Mouse (Mus musculus) spleen, embryonic (tissue): Measurements from ENCODE around the gene Fam83c.

Source experiments
- CTCF ChIA-PET: fragments of 350-600 bp; sonication (Branson Sonifier 250); formaldehyde crosslinking; loops from one replicate; lab custom pipeline; 2022; lab: Charles Lee

The Fam83c gene

DNA sequence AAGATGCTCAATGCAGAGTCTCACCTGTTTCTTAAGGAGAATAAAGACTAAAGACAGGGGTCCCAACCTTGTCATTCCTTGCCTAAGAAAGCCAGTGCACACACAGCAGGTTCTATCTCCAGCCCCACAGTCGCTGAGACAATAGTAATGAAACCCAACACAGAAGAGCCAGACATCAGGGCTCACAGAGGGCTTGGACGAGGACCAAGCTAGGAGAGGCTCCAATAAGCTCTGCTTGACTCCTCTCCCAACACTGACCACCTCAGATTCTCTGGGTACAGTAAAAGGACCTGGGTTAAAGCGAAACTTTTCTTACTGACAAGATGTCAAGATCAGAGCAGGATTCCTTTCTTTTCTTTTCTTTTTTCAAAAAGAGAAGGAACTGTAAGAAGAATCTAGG is 36.0 kb downstream of the Fam83c start:
- CTCF ChIA-PET: no interaction called here

DNA sequence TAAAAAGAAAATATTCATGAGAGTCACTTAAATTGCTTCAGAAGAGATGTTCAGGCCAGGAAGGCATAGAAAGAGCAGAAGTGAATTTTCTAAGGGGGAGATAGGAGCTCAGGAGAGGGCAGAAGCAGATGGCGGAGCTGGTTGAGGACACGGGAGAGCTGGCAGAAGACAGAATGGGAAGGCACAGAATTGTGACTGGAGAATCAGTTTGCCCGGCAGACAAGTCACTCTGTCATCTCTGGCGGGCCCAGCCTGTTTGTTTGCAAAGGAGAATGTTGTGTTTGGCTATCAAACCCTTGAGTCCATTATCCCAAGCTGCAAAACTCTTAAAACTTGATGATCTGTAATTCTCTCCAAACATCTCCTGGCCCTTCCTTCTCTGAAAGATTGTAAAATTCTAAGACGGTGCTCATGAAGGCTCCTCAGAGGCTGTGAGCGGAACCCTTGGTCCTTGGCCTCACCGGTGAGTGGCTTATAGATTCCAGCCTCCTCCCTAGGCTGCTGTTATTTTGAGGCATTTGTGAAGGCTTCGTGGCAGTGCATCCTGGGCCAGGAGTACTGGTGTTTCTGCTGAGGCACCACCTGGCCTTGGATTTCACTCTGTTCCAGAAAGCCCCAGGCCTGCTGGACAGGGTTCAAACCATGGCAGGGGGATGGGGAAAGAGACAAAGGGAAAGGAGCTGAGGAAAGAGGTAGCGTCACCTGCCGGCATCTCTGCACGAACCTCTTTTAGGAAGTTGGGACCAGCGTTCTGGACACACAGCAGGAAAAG is 39.8 kb downstream of the Fam83c start:
- CTCF ChIA-PET: no interaction called here

DNA sequence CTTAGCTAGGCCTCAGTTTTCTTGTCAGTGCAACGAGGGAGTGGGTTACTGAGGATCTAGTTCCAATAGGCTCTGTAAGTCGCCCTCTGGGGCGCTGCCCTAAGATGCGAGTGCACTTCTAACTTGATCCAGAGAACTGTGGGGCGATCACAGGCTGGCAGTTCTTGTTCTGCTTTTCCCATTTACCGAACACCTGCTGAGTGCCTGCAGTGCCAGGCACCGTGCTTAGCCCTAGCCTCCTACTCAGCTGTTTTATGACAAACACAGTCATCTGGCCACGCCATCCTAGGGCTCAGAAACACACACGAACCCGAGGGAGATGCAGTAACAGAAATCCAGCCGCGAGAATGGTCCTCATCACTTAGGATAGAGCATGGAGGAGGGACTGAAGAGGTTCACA is 41.8 kb downstream of the Fam83c start:
- CTCF ChIA-PET: no interaction called here

DNA sequence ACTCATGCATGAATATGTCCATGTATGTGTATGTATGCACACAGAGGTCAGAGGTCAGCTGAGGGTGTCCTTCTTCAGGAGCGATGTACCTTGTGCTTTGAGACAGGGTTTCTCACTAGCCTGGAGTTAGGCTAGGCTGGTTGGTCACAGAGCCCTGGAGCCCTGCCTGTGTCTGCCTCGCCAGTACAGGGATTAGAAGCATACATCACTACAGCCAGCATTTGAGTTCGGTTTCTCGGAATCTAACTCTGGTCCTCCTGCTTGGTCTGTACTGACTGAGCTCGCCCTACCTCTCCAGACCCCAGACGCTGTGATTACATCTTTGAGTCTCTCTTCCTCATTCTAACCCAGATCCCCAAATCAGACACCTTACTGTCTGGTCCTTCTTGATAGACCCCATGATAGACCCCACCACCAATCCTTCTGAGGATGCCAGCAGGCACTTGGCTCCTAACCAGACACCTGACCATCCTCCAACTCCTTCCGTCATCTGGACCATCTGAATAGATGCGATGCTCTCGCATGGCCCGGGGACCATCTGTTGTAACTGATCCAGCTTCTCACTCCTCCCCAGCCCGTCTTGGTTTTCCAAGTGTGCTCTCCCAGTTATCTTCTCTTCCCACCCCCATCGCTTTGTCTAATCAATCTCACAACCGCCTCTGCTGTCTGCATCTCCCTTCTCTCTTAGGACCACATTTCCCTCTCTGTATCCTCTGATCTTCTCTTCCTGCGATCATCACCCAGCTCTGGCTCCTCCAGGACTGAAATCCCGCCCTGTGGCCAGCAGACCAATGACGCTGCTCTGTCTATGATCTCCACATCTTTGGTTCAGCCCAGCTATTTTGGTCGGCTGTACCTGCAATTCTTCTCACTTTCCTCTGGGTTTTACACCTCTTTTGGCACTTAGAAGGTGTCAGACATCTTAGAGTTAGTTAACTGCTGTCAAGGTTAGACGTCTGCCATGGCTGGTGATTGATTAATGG is 46.4 kb downstream of the Fam83c start:
- CTCF ChIA-PET: no interaction called here

DNA sequence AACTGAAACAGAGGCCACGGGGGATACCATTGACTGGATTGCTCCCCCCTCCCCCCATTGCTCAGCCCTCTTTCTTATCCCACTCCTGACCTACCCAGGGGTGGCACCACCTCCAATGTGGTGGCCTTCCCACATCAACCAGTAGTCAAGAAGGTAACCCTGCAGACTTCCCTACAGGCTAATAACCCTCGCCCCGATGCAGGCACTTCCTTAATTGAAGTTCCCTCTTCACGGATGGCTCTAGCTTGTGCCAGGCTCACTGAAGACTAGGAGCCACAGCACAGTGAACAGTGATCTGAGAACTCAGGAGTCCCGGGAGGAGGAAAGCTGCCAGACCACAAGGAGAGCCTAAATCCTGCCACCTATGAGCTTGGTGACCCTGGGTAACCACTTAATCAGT is 47.7 kb downstream of the Fam83c start:
- CTCF ChIA-PET: no interaction called here

DNA sequence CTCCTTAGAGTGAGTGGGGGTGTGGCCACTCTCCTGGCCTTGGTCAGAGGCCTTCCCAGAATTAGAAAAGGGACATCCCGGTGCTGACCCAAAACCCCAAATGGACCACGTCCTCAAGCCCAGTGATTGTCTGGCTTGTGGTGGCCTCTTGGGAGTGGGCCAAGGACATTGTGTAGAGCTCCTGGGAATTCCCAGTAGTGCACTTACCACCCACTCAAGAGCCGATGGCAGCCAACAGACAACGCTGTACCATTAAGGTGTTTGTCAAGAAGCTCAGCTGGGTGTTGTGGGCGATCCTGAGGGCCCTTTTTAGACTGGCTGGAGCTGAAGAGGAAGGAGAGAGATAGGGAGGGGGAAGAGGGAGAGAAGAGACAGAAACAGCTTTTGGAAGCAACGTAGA is 50.1 kb downstream of the Fam83c start:
- CTCF ChIA-PET: no interaction called here

DNA sequence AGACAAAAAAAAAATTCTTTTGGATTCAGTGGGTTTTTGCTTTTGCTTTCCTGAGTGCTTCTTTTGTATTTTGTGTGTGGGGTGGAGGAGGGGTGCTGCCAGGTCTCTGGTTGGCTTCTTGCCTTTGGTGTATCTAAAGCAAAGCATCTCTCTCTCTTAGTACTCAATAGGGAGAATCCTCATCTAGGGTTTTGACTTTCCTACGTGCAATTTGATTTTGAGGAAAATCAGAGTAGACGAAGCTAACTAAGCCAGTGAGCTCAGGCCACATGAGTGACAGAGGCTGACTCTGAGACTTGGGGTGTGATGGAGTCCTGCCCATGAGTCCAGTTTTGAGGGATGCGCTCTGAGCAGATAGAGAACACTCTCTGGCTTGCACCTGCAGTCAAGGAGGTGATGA is 55.1 kb downstream of the Fam83c start:
- CTCF ChIA-PET: no interaction called here

DNA sequence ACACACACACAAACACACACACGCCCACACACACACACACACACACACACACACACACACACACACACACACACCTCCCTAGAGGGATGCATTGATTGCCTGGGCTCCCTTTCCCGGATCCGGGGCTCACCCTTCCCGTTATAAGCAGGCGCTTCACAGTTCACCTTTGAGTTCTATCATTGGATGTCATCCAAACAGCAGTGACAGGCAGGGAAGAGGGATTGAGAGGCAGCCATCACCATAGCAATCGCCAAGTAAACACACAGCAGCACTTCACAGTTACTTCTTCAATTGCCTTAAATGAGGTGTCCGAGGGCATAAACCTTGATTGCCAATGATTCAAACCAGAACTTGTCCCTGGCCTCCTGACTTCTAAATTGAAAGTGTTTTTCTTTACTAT is 55.6 kb downstream of the Fam83c start:
- CTCF ChIA-PET: no interaction called here

DNA sequence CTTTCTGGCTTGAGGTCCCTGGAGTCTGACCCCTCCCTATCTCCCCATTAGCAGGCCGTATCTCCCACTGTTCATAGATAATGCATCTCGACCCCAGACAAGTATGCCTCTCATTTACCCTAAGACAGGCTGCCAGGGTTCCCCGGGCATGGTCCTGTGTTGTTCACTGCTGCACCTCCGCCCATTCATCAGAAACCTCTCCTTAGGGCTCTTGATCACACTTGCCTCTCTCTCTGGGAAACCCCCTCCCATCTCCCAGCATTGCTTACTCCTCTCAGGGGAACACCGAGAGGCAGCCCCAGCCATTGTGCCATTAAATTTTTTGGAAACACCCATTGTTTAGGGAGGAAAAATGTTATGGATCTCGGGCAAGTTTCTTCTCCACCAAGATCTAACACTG is 56.6 kb downstream of the Fam83c start:
- CTCF ChIA-PET: no interaction called here

DNA sequence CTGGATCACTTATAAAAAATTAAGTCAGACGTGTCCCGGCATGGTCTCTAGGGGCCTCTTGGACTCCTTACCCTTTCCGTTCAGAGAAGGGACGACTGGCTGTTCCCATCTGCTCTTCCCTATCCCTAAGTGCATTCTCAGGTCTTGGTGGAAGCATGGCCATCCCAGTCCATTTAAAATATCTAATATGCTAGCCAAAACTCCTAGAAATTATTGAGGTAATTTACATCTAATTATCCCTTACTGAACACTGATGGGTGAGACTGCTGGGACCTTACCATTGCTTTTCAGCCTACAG is 57.0 kb downstream of the Fam83c start:
- CTCF ChIA-PET: no interaction called here
